Mouse (Mus musculus) frontal cortex, adult (tissue): ENCODE results near the gene Gadd45g.

Experiments
- ATAC-seq: cut with Nextera tagmentation; 2 replicates; pipeline ENCODE4 v1.9.2; 2017; ENCODE audit warnings: mild to moderate bottlenecking, moderate library complexity, mixed read lengths; ENCODE audit not compliant: low TSS enrichment

Gadd45g gene

DNA sequence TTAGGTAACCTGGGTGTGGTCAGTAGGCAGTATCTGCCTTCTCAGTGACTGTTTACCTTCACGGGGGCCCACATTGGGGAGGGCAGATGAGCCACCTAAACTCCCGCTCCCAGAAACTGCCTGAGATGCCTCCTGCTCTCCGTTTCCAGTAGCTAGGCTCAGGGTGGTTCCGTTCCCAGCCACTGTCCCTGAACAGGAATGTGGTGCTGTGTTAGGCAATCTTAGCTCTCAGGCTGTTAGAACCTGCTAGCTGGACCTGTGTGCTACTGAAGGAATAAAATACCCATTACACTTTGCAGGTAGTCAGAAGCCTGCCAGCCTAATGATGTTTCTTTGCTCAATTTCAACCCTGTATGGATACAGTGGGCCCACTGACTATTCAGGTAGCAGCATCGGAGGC lies 37.8 kb downstream of the Gadd45g start:
- no peak for ATAC-seq

DNA sequence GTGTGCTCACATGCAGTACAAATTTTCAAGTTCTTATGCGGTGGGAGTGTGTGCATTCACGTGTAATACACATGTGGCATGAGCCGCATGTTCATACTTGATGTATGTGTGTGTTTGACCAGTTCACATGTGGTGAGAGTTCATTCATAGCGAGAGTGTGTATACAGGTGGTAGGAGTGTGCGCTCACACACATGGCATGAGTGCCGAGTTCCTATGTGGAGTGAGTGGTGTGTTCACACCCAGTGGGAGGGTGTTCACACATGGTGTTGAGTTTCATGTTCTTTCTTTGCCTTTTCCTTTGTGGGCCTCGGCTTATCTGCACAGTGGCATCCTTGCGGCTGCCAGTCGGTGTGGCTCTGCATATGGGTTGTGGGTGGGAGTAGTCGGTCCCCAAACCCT lies 39.1 kb downstream of the Gadd45g start:
- 0 out of 2 replicates have a peak, but pooled peaks have one; percentile 47 for ATAC-seq

DNA sequence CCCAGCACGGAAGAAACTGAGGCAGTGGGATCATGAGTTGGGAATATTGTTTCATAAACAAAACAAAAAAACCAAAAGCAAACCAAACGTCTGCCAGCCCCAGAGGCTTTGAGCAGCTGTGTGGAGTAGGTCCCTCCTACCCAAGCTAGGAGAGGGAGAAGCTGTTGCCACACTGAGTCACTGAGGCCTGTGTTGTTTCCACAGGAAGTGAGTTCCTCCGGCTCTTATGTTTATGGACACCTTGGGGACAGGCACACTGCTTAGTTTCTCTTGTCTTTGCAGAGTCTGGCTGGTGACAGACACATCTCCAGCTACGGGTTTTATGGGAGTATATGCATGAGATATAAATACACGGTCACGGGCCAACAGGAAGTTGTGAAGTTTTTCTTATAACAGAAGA lies 39.6 kb downstream of the Gadd45g start:
- ATAC-seq = peak; percentile 69; the same call in 1 of the 2 replicates

- ATAC-seq = no peak
Measured at GRCm38 (mm10) chr13:51886723-51887122, 40.2 kb downstream of the Gadd45g start.

- no peak for ATAC-seq
Measured at GRCm38 (mm10) chr13:51888426-51888825, 41.9 kb downstream of the Gadd45g start.

- ATAC-seq = no peak
Measured at GRCm38 (mm10) chr13:51891825-51892532, 45.5 kb downstream of the Gadd45g start.

- ATAC-seq = no peak
Measured at GRCm38 (mm10) chr13:51897579-51897978, 51.1 kb downstream of the Gadd45g start.
